Mouse (Mus musculus): ENCODE measurements at regions not wholly inside any gene's neighbourhood (a gene's known extent, or its start where the extent isn't known, plus 50 kb on each side); places are given as distances from the start of the nearest gene placed in this dataset.

DNA sequence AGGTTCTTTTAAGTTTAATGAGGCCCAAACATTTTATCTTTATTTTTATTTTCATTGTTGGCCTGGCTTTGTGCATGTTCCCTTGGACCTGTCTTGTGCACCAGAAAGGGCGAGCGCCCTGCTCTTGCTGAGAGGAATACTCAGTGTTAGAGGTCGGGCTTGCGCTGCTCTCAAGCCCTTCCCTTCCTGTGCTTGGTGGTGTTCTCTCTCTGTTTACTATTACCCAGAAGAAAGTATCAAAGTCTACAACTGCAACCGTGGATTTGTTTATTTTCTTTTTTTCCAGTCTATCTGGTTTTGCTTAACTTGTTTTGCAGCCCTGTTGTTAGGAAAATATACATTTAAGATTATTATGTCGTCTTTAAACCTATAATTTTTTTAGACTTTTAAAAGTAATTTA lies 74.1 kb upstream of the Aldh1a3 start:
- TF ChIP-seq POLR2A (IDR thresholded peaks at IDR 0.05; ENCODE audit: insufficient read depth, low read length) = no peak
- no peak for TF ChIP-seq CTCF (IDR thresholded peaks at IDR 0.05; ENCODE audit: low read depth, low read length)
